Mouse (Mus musculus) megakaryocyte, embryonic 14.5 days (primary cell): ENCODE measurements around the gene Fars2.

Experiments used
- FLI1 ChIP-seq: IDR thresholded peaks from 2 replicates; pipeline ENCODE4 v1.6.1; 2012; ENCODE audit warnings: low read length, inconsistent platforms, mixed read lengths
- GATA1 ChIP-seq: IDR thresholded peaks from 3 replicates; pipeline ENCODE4 v1.6.1; 2012; ENCODE audit warnings: mixed read lengths, low read length, inconsistent platforms, borderline replicate concordance

DNA sequence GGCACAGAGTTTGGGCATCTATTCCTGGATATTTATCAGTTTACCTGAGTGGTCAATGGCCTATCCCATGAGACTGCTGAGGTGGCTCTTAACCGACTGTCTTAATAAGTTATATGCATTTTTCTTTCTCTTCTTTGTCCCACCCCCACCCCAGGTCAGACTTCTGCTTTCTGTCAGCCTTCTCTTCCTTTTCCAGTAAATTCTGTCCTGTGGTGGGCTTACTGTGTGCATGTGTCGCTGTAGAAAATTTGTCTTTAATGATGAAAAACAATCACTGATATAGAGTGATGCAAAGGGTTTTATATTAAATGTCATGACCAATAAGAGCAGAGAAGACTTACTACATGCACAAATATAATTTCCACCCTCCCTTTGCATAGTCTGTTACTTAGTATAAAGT lies 85.3 kb downstream of the Fars2 start:
- no peak for TF ChIP-seq GATA1
- no peak for TF ChIP-seq FLI1
